Mouse (Mus musculus) bone marrow macrophage, adult 2 months (primary cell): ENCODE results near the gene Zfp771.

Source experiments
- CTCF ChIP-seq: IDR thresholded peaks from 2 replicates; pipeline ENCODE4 v1.5.1; 2012; ENCODE audit warnings: low read depth, mild to moderate bottlenecking, low read length, moderate library complexity
- POLR2A ChIP-seq: IDR thresholded peaks from 2 replicates; pipeline ENCODE4 v1.6.1; 2012; ENCODE audit warnings: mild to moderate bottlenecking, low read depth, low read length, borderline replicate concordance

DNA sequence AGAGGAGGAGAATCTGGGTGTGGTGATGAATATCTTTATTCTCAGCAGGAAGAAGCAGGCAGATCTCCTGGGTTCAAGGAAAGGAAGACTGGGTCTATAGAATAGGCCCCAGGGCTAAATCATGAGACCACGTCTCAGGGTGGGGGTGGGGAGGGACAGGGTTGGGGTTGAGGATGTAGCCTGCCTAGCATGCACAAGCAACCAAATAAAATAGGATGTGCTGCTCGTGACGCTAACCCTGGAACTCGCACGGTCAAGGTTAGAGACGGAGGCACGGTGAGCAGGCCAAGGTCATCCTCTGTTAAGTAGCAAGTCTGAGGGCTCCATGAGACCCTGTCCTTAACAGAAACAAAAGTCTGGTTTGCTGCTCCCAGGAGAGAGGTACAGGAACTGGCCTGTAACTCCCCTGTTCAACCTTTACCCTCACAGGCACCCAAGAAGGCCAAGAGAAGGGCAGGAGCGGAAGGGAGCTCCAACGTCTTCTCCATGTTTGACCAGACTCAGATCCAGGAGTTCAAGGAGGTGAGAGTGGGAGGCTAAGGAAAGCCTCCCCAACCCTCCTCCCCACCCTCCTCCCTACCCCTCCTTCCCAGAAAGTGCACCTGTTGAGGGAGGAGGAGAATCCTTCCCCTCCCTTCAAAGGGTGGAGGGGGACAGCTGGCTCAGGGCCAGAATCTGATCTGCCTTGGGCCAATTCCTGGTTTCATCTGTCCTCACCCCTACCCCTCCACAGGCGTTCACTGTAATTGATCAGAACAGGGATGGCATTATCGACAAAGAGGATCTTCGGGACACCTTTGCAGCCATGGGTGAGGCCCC lies 31.4 kb upstream of the Zfp771 start:
- TF ChIP-seq POLR2A (no peak), CTCF (no peak)
